Mouse (Mus musculus): ENCODE measurements at regions not wholly inside any gene's neighbourhood (a gene's known extent, or its start where the extent isn't known, plus 50 kb on each side); places are given as distances from the start of the nearest gene placed in this dataset.

- DNase-seq, result no peak
Observed at GRCm38 (mm10) chr2:64860113-64860512, 164.7 kb downstream of the Grb14 start.

DNA sequence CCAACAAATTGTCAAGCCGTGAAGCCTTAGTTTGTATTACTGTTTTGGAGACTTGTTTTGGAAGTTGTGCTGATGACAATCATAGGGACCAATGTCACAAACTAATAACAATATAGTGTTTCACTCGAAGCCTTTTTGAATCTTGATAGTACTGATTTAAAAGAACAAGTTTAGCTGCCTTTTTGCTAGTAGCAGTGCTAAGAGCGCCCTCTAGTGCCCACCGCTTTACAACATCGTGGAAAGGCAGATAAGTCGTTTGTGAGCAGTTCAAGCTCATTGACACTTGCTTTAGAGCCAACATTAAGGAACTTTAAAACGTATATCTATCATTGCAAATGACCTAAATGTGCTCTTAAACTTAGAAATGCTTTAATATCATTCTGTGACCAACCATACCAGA is 170.9 kb downstream of the Grb14 start:
- peak; percentile 84 for DNase-seq

- peak; percentile 3 for DNase-seq
Observed at GRCm38 (mm10) chr2:64852913-64853312, 171.9 kb downstream of the Grb14 start.

- DNase-seq, result no peak
Observed at GRCm38 (mm10) chr2:64851096-64851495, 173.7 kb downstream of the Grb14 start.

DNA sequence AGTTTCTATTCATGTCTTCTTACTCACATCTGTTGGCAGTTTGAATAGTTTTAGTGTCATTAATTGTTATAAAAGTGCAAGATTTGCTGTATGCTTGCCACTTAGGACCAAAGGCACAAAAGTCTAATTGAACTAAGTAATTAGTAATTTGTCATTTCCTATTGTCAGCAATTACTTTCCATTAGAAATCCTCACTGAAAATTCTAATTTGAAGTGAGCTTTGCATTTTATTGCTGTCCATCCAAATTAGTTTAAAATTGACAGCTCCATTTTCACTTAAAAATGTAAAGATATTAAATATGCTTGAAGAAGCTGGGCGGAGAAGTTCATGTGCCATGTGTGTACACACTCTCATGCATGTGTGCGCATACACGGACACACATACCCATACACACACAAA is 174.1 kb downstream of the Grb14 start:
- no peak for DNase-seq

DNA sequence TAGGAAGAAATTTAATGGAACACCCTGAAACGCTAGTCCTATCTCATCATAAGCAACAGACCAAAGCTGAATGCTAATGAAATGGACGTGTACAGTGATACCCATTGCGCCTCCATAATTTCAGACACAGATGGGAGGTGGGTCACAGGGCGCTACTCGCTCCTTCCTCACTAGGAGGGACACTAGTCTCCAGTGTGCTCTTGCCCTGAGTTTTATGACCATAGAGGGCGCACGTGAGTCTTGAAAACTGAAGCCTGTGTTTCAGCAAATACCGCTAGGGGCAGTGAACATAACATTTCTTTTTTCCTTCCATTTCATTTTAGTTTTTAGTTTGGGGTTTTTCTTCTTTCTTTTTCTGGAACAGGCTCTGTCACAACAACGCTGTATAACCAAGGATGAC is 200.3 kb downstream of the Grb14 start:
- DNase-seq, result peak; percentile 2

GRCm38 (mm10) chr2:64823905-64824304 is 200.9 kb downstream of the Grb14 start:
- DNase-seq, result peak; percentile 20

DNA sequence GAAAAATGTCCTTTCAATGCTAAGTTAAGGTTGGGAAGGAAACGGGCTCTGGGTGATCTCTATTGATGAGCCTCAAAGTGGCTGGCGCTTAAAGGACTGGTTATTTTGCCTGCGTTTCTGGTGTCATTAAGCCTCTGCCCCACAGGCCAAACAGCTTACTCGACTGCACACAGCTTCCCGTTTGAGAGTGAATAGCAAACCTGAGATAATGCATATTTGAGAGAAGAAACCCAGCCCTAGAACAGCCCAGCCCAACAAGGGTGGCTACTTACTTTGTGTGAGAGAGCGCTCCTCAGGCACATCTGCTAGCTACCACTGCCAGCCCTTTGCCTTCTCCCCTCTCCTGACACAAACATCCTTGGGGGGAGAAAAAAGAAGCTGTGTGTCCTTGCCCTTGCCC is 201.7 kb downstream of the Grb14 start:
- no peak for DNase-seq

- no peak for DNase-seq
Observed at GRCm38 (mm10) chr2:64818159-64818558, 206.6 kb downstream of the Grb14 start.

Data from kidney, adult 9 months (tissue).